Mouse (Mus musculus) left cerebral cortex, adult 8-10 months (tissue): Measurements from ENCODE around the gene Smndc1. TPM values are rescaled to one million over a fixed set of nuclear protein-coding genes. Genes with fewer than 3 reads are reported as not detected.
"Not testable (repeated sequence)": the region's sequence is repeated elsewhere in the genome, so short reads cannot be mapped to it uniquely, and the experiment has no call there.

Experiments used
- DNase-seq, 2 experiments: peaks; one replicate each; pipeline ENCODE4 v3.0.0; 2022; ENCODE audit warnings: low spot score in 2 of 2
- total RNA-seq, 4 experiments: library from RNA; stranded (reverse); gene quantifications; 2 replicates each; pipeline ENCODE4 v1.2.4; 2022

The Smndc1 gene
- total RNA-seq, 4 experiments from 2014 or later = 33.2 to 38.1 (median 36.3) TPM

DNA sequence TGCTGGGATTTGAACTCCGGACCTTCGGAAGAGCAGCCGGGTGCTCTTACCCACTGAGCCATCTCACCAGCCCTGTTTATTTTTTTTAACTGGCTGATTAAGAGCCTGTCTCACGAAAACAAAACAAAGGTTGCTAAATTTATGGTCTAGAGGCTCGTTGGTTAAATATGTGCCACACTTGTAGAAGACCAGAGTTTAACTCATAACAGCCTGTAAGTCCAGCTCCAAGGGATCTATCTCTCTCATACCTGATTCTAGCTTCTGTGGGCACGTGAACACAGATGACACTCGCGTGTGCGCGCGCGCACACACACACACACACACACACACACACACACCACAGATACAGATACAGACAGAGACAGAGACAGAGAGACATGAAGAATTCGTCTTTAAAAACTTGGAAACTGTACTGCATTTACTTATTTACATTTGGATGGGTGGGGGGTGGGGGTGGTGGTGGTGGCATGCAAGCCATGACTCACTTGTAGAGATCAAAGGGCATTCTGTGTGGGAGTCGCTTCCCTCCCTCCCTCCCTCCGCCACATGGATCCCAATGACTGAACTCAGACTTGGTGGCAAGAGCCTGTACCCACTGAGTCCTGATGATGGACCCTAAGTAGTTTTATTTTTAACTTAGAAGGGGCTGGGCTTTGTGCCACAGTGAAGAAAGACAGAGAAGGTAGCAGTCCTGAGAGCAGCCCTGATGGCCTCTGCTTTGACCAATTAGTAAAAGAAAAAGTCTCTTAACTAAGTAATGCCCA, 23.4 kb upstream of the Smndc1 start:
- no peak for DNase-seq

DNA sequence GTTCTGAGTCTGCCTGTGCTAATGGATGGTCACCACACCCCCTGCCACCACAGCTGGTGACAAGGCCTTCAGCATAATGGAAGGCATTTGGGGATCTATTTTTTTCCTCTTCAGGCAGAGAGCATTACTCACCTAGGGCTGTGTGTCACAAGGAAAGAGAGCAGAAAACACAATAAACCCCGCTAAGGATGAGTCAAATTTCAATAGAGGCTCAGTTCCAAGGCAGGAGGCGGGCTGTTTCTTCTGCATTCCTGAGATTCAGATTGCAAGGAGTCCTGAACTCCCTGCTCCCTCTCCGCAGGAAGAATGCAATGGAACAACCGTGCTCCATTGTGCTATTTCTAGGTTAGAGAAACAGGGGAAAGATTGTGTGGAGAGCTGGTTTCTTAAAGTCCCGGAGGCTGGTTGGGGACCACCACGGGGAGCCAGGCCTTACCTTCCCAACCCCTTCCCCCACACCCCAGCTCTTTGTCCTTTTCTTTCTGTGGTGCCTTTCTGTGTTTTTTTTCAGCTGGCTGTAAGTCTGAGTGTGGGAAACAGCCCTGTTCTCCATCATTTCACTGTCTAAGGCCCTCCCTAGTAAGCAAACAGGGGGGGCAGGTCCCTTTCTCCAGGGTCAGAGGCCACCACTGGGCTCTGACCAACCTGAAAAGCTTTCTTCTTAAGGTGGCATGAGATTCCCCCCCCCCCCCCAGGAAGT, 21.9 kb upstream of the Smndc1 start:
- DNase-seq = peak in 1 of 2 experiments; percentile 64

DNA sequence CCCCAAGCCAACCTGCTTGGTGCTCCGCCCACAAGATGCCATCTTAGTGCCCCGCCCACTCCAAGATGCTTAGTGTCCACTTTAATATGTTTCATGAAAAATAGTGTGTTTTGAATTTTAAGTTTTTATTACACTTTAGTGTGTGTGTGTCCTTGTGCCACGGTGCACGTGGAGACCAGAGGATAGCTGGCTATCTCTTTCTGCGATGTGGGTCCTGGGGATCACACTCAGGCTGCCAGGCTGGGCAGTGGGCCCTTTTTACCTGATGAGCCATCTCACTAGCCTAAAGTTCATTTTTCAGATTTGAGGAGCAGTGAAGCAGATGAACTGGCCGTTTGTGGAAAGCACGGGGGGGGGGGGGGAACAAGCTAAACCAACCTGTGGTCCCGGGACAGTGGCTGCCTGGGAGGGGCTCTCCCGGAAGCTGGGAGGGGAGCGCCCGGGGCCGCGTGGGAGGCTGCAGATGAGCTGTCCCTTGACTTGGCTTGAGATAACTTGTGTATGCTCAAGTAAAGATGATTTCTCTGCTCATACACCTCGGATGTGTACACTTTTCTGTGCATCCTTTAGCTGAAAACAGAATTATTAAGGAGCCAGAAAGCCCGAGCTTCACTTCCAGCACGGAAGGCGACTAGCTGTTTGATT, 19.4 kb upstream of the Smndc1 start:
- DNase-seq = no peak

DNA sequence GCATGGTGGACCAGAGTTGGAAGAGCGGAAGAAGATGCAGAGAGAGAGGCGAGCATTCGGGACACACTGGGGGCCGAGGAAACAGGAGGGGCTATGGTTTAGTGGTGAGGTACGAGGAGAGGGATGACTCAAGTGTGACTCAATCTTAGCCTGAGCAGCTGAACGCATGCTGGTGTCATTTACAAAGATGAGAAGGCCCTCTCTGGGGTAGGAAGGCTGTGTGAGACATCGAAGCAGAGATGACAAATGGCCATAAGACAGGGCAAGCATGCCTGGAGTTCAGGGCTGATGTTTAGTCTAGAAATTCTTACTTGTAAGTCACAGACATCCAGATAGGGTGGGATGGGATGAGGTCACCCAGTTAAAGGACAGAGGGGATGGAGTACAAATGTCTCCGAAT, 18.0 kb upstream of the Smndc1 start:
- no peak for DNase-seq

DNA sequence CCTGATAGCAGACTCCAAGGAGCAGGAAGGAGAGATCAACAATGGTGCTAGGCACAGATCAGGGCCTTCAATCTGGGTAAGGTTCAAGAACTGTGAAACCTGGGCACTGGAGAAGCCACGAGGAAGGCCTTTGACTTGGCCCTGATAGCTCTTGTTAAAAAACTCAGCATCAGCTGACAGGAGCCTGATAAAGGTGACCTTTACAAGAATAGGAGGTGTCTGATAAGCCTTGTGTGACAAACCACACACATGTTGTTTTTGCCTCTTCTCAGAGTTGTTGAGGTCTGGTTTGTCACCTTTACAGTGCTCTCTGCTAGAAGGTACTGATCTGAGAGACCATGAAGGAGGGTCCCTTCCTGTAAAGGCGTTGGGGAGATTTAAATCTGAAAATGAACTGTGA, 17.0 kb upstream of the Smndc1 start:
- DNase-seq = no peak

DNA sequence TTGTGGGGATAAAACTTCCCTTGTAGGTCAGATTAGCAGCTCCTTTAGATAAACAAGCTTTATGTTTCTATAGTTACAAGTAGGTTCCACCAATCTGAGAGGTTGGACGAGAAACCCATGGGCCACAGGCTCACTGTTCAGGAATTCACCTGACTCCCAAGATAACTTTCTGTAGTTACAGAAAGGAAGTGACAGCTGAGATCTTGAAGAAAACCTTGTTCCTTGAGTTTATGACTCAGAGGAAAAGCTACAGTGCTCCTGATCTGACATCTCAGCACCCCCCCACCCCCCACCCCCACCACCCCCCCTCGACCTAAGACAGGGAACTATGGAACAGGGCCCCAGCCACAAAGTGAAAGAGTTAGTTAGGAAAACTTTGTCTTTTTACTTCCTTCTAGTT, 15.4 kb upstream of the Smndc1 start:
- no peak for DNase-seq

DNA sequence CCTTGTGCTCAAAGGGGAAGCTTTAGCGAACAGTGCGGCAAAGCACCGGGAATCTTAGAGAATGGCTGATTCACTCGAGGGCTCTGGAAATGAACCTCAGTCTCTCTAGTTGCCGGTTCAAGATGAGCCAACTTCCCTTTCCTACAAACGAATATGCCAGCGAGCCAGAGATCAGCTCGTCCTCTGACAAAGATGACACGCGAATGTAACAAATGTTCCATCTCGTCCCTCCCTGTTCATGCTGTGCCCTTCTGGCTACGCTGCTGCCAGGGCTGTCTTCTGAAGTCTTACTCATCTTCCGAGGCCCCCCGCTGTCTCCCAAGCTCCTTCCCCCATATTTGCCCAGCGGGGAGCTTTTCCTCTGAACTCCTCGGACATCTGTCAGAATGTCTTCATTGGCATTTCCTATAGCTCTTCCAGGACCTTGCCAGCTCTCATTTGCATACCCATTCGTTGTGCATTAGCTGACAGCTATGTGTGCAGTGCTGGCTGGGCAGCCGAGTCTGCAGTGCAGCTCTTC, 14.5 kb upstream of the Smndc1 start:
- DNase-seq = no peak

DNA sequence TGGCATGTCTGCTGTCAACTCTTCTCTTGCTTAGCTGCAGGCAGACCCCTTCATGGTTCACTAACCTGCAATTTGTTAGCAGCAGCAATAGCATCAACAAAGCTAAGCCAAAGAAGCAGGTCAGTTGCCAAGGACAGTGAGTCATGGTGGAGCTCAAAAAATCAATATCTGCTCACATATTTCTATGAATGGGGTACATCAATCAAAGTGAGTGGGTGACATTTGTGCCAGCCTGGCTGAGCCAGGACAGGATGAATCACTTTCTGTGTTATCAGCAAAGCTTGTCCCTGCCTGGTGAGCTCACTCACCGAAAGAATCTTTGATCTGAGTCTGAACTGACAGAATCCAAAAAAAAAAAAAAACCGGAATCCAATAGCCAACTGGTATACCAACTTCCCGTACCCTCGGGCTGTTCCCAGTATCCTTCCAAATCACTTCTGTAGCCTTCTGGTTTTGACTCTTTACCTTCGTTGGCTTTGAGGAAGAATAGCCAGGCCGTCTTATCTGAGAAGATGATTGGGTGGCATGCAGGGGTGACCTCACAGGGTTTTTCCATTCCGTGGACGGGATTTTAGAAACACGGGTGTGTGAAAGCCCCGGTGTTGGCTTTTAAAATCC, 13.9 kb upstream of the Smndc1 start:
- DNase-seq = no peak

DNA sequence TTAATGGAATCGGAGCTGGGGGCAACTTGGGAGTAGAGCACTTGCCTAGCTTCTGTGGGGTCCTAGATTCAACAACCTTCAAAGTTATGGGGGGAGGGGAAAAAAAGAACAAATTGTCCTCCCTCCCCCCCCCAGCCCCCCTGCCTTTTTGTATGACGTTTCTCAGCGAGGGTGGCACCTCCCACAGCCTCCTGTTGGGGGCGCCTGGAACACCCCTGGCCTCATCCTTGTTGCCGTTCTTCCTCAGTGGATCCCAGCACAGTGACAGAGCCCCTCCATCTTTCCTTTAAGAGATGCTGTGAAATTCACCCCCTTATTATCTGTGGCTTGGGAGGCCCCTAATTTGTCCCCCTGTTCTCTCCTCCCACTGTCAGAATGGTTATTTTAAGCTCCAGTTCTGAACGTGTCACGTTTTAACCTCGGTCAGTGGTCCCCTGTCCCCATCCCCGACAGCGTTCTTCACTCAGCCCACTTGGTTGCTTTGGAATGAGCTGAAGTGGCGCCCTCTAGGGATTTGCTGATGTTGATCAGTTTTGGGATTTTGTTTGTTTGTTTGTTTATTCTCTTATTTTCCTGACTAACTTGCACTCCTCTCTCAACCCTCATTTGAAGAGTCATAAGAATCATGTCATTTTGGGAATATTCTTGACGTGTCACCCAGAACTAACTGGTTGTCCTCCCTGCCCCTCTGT, 12.5 kb upstream of the Smndc1 start:
- DNase-seq = no peak

DNA sequence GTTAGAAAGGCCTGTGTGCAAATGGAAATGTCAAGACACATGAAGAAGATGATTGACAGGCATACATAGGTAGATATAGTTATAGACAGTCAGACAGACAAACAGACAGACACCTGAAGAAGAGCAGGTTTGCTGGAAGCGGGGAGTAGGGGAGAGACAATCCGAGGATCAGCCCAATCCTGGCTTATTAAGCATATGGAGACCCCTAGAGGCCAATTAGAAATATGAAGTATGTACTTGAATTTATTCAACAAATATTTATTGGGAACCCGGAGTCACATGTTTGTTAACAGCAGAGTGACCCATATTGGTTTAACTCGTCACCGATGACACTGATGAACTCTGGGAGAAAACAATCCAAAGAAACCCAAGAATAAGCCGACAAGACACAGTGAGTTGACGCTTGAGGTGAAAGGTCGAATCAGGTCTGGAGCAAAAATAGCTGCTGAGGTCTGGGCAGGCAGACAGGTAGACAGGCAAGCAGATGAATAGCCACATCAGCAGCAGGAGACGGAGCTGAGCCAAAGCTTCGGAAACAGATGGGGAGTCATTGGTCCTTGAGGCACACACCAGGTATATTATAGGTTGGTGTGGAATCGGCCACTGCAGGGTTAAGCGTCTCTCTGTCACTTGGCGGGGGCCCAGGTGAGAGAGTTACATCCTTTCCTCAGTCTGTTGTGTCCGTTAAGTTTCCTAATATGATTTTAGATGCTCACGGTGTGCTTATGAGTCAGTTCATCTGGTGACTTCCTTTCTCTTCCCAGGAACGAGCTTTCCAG, 10.1 kb upstream of the Smndc1 start:
- DNase-seq = no peak

DNA sequence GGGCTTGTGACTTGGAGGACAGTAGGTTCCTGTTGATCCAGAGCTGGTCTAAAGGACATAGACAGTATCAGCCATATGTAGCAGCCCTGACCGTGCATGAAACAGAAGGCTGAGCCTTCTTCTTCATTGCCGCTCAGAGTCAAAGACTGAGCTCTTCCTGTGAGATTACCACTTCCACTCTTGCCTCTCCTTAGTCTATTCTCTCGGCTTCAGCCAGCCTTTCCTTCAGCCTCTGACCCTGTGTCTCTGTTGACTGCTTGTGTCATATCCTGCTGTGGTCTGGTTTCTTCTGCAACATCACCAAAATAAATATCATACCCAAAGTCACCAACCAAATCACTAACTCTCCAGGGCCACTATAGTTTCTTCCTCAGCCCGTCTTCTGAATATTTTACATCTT, 8.8 kb upstream of the Smndc1 start:
- no peak for DNase-seq

DNA sequence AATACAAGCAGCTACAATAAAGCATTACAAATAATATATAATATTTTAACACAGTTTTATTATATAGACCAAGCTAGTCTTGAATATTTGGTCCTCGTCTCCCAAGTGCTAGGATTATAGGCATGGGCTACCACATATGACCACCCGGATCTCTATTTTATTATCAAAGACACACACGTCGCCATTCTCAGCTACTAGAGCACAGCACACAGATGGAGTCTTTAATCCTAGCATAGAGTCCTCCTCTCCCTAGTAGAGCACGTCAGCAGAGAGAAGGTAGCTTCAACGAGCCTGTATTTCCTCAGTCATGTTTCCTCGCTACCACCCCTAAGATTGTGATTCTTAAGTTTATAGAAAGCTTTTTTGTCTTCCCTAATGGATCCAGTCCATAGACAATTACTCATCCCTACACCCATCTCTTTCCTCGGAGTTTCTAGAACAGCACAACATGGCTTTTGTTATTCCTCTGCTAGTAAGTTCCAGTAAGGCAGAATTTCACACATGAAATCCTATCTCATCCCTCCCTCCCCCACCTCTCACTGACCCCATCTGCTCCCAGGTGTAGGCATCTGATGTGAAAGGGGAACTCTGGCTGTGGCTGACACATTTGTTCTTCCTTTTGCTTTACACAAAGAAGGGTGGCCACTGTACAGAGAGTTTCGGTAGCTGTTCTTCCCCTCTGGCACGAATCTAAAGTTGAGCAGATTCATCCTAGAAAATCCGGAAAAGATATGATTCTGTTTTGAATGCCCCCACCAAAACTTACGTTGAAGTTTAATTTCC, 7.3 kb upstream of the Smndc1 start:
- no peak for DNase-seq

DNA sequence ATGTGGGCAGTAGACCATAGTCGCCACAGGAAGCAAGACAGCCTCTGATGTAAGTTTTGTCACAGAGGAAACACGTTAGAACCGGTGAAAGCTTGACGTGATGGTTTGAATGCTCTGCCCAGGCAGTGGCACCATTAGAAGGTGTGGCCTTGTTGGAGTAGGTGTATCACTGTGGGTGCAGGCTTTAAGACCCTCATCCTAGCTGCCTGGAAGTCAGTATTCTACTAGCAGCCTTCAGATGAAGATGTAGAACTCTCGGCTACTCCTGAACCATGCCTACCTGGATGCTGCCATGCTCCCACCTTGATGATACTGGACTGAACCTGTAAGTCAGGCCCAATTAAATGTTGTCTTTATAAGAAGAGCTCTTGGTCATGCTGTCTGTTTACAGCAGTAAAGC, 5.4 kb upstream of the Smndc1 start:
- not testable (repeated sequence) for DNase-seq

DNA sequence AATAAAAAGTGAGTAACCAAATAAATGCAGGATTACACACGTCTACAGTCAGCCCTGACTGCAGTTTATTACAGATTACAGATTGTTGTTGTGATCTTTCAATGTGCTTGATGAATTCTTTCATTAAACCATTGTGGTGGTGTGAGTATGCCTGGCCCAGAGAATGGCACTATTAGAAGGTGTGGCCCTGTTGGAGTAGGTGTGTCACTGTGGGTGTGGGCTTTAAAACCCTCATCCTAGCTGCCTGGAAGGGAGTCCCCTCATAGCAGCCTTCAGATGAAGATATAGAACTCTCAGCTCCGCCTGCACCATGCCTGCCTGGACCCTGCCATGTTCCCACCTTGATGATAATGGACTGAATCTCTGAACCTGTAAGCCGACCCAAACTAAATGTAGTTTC, 4.6 kb upstream of the Smndc1 start:
- DNase-seq = not testable (repeated sequence)

DNA sequence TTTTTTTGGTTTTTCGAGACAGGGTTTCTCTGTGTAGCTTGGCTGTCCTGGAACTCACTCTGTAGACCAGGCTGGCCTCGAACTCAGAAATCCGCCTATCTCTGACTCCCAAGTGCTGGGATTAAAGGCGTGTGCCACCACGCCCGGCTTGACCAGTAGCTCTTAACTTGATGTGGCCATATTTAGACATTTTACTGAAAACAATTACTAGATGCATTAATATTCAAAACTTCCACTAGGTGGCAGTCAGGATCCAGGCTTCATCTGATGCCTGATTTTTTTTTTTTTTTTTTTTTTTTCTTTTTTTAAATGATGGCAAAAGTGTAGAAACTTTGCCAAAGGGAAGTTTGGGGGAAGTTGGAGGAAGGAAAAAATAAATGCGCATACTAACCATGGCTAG, 4.2 kb upstream of the Smndc1 start:
- DNase-seq = peak in 1 of 2 experiments; percentile 15

DNA sequence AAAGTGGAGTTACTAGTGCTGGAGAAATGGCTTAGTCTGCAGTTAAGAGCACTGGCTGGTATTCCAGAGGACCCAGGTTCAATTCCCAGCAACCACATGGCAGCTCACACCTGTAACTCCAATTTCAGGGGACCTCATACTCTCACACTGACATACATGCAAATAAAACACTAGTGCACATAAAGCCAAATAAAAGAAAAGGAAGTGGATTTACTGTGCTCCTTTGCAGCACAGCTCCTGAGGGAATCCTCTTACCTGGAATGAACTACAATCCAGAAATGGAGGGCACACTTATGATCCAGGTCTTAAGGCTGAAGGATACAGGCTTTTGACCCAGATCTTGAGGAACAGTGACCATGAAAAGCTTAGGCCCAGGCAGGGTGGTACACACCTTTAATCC, 3.3 kb upstream of the Smndc1 start:
- no peak for DNase-seq

DNA sequence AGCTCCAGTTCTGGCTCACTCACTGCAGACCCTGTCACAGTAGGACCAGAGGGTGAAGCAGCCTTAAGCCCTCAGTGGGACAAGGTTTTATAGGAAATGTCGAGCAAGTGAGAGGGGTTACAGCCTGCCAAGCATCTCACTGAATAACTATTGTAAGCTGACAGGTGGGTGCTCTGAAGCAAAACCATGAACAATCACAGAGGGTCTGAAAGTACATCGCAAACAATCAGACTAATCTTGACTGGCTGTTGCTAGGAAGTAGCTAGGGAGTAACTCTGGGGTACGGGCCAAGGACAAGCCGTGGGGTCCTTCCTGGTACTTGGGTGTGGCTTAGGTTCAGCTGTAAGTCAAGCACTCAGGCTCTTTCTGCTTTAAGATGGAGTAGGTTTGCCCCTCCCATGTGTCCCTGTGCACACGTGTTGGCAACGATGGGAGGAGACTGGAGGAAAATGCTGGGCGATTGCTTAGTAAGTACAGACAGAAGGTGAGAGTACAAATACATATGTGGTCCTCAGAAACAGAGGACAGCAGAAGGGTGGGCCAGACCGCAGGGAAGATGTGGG, 2.5 kb upstream of the Smndc1 start:
- DNase-seq = no peak

DNA sequence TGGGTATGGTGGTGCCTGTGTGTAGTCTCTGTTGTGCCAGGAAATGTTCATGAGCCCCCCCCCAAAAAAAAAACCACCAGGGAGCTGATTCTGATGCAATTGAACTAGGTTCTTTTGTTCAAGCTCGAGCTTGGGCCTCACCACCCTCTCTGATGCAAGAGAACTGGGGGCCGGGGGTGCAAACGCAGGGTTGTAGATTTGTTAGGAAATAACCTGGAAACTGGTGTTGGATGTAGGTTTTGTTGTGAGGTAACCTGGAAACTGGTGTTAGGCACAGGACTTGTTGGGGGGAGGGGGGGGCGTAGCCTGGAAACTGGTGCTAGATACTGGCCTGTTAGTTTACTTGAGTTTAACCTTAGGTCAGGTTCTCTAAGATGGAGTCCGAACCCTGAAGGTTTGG, 1.4 kb upstream of the Smndc1 start:
- DNase-seq = no peak

DNA sequence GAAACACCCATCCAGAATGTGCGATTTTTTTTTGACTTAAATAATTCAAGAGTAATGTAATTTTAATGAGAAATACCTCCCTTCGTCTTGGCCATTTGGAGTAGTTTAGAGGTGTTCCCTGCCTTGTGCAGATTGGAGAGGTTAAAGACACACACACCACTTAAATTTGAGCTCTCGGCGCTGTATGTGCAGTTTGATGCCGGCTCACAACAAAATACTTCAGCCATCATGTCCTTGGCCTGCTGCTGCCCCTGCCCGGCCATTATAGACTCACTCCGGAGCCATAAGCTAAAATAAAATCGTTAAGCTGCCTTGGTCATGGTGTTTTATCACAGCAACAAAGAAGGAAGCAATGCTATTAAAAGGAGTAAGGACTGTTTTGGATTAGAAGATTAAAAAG, 1.0 kb upstream of the Smndc1 start:
- DNase-seq = no peak
